In genomic region chr13:63451140-63451539, GRCm38 (mm10) we compare ENCODE assay signal across 10 mouse cellular contexts.
"Had no signal": no experiment of that assay in that cellular context is flagged by ENCODE, and none has a peak within 500 bp of the region (broad histone marks: within the 10 kb centered on the region; RNA-seq: fewer than 3 reads in every experiment).

No protein-coding gene starts in this region.

- H3K4me3 ChIP-seq: left cerebral cortex, adult 2 months; limb, embryonic 13.5 days; midbrain, embryonic 13.5 days had no signal

- H3K27ac ChIP-seq: kidney, postnatal 0 days; left cerebral cortex, adult 2 months; limb, embryonic 13.5 days; liver, embryonic 14.5 days; midbrain, embryonic 13.5 days had no signal

- H3K27me3 ChIP-seq: limb, embryonic 13.5 days; midbrain, embryonic 13.5 days had no signal

- ATAC-seq: midbrain, embryonic 13.5 days had no signal

- H3K9ac ChIP-seq: limb, embryonic 13.5 days; liver, embryonic 14.5 days; midbrain, embryonic 13.5 days had no signal

- H3K36me3 ChIP-seq: limb, embryonic 13.5 days; midbrain, embryonic 13.5 days had no signal

- H3K9me3 ChIP-seq: limb, embryonic 13.5 days; midbrain, embryonic 13.5 days had no signal

- DNase-seq: kidney, adult 9 months; kidney, postnatal 36 days; lung, adult 18-20 months; right cerebral cortex, postnatal 14 days; thymus, postnatal 36 days had no signal

- H3K4me1 ChIP-seq: midbrain, embryonic 13.5 days had no signal

- H3K4me2 ChIP-seq: limb, embryonic 13.5 days; midbrain, embryonic 13.5 days had no signal
